Mouse (Mus musculus): ENCODE results near the gene Rasal2. TPM values are rescaled to one million over a fixed set of nuclear protein-coding genes. Genes with fewer than 3 reads are reported as not detected.

The Rasal2 gene
- total RNA-seq (2014; fragmentation: Nextera tagmentation) (1.3 and 2.0 TPM in 2 replicates), total RNA-seq (2017) (2.2 and 2.3 TPM in 2 replicates)

GRCm38 (mm10) chr1:157412454-157413369 lies at the start of gene Rasal2:
Rasal2 (minus strand) TSS chr1:157412595.
- peak; percentile 94 for ATAC-seq (replicated peaks; ENCODE audit: poor library complexity, severe bottlenecking)

- ATAC-seq (replicated peaks; ENCODE audit: poor library complexity, severe bottlenecking), result no peak
Observed at GRCm38 (mm10) chr1:157461276-157461675, 48.9 kb upstream of the Rasal2 start.

- no peak for ATAC-seq (replicated peaks; ENCODE audit: poor library complexity, severe bottlenecking)
Observed at GRCm38 (mm10) chr1:157459904-157460303, 47.5 kb upstream of the Rasal2 start.

GRCm38 (mm10) chr1:157458421-157459208 lies 46.2 kb upstream of the Rasal2 start, which contains the start of gene Cryzl2:
Cryzl2 (plus strand) TSS chr1:157458577.
- ATAC-seq (replicated peaks; ENCODE audit: poor library complexity, severe bottlenecking), result peak; percentile 98

- no peak for ATAC-seq (replicated peaks; ENCODE audit: poor library complexity, severe bottlenecking)
Observed at GRCm38 (mm10) chr1:157457789-157458188, 45.4 kb upstream of the Rasal2 start.

GRCm38 (mm10) chr1:157454876-157455275 lies 42.5 kb upstream of the Rasal2 start:
- no peak for ATAC-seq (replicated peaks; ENCODE audit: poor library complexity, severe bottlenecking)

- no peak for ATAC-seq (replicated peaks; ENCODE audit: poor library complexity, severe bottlenecking)
Observed at GRCm38 (mm10) chr1:157452759-157453549, 40.6 kb upstream of the Rasal2 start.

- no peak; the same call in 1 of the 2 replicates for ATAC-seq (replicated peaks; ENCODE audit: poor library complexity, severe bottlenecking)
Observed at GRCm38 (mm10) chr1:157452284-157452683, 39.9 kb upstream of the Rasal2 start.

GRCm38 (mm10) chr1:157449981-157450636 lies 37.7 kb upstream of the Rasal2 start:
- no peak for ATAC-seq (replicated peaks; ENCODE audit: poor library complexity, severe bottlenecking)

- ATAC-seq (replicated peaks; ENCODE audit: poor library complexity, severe bottlenecking), result no peak
Observed at GRCm38 (mm10) chr1:157449532-157449931, 37.1 kb upstream of the Rasal2 start.

- ATAC-seq (replicated peaks; ENCODE audit: poor library complexity, severe bottlenecking), result no peak
Observed at GRCm38 (mm10) chr1:157448805-157449188, 36.4 kb upstream of the Rasal2 start.

- ATAC-seq (replicated peaks; ENCODE audit: poor library complexity, severe bottlenecking), result peak; percentile 34
Observed at GRCm38 (mm10) chr1:157448164-157448804, 35.9 kb upstream of the Rasal2 start.

GRCm38 (mm10) chr1:157447142-157447541 lies 34.7 kb upstream of the Rasal2 start:
- ATAC-seq (replicated peaks; ENCODE audit: poor library complexity, severe bottlenecking), result no peak

- peak; percentile 60 for ATAC-seq (replicated peaks; ENCODE audit: poor library complexity, severe bottlenecking)
Observed at GRCm38 (mm10) chr1:157446325-157446724, 33.9 kb upstream of the Rasal2 start.

- ATAC-seq (replicated peaks; ENCODE audit: poor library complexity, severe bottlenecking), result peak; percentile 73
Observed at GRCm38 (mm10) chr1:157445398-157445910, 33.1 kb upstream of the Rasal2 start.

- ATAC-seq (replicated peaks; ENCODE audit: poor library complexity, severe bottlenecking), result no peak; the same call in 1 of the 2 replicates
Observed at GRCm38 (mm10) chr1:157444632-157445300, 32.4 kb upstream of the Rasal2 start.

GRCm38 (mm10) chr1:157443723-157444561 lies 31.5 kb upstream of the Rasal2 start:
- ATAC-seq (replicated peaks; ENCODE audit: poor library complexity, severe bottlenecking), result no peak
